Mouse (Mus musculus): ENCODE measurements at regions not wholly inside any gene's neighbourhood (a gene's known extent, or its start where the extent isn't known, plus 50 kb on each side); places are given as distances from the start of the nearest gene placed in this dataset.

- TF ChIP-seq POLR2AphosphoS2 (IDR thresholded peaks at IDR 0.05; ENCODE audit: insufficient read length, low read depth): no peak
- no peak for TF ChIP-seq CEBPB (IDR thresholded peaks at IDR 0.05; ENCODE audit: insufficient read depth, poor library complexity, severe bottlenecking)
- TF ChIP-seq MYOD1 (IDR thresholded peaks at IDR 0.05; ENCODE audit: control insufficient read depth in 1 of 3, insufficient read length in 2 of 3, low read depth in 2 of 3): no peak
- TF ChIP-seq USF1 (IDR thresholded peaks at IDR 0.05; ENCODE audit: low read depth): no peak
- no peak overlapping the region for H3K4me3 ChIP-seq
- H3ac ChIP-seq (ENCODE audit: control insufficient read depth, insufficient read length): no peak overlapping the region
- H3K4me2 ChIP-seq (ENCODE audit: low read depth): no peak overlapping the region
- no peaks in the 10 kb centered on the region for H3K79me2 ChIP-seq (ENCODE audit: control insufficient read depth, insufficient read depth)
- no peaks in the 10 kb centered on the region for H3K36me3 ChIP-seq (ENCODE audit: control insufficient read depth, insufficient read depth)
- peaks cover 5% of the 10 kb centered on the region for H3K27me3 ChIP-seq (ENCODE audit: control insufficient read depth, insufficient read depth, insufficient read length)
Observed at GRCm38 (mm10) chr3:101661184-101661992, 56.9 kb upstream of the Atp1a1 start.

- H3K36me3 ChIP-seq (ENCODE audit: control insufficient read depth, insufficient read depth): no peaks in the 10 kb centered on the region
- H3K27me3 ChIP-seq (ENCODE audit: control insufficient read depth, insufficient read depth, insufficient read length): peaks cover 1% of the 10 kb centered on the region
- no peak for TF ChIP-seq REST (IDR thresholded peaks at IDR 0.05; ENCODE audit: insufficient read depth, insufficient read length)
- no peak for TF ChIP-seq SRF (IDR thresholded peaks at IDR 0.05; ENCODE audit: control insufficient read depth, insufficient read length, low read depth)
- no peak for TF ChIP-seq USF1 (IDR thresholded peaks at IDR 0.05; ENCODE audit: low read depth)
- no peak for TF ChIP-seq POLR2A (IDR thresholded peaks at IDR 0.05; ENCODE audit: insufficient read length, low read depth)
- H3K4me2 ChIP-seq (ENCODE audit: low read depth): no peak overlapping the region
- H3K4me3 ChIP-seq: no peak overlapping the region
- H3ac ChIP-seq (ENCODE audit: control insufficient read depth, insufficient read length): no peak overlapping the region
- H3K79me2 ChIP-seq (ENCODE audit: control insufficient read depth, insufficient read depth): no peaks in the 10 kb centered on the region
Observed at GRCm38 (mm10) chr3:101660635-101661034, 56.2 kb upstream of the Atp1a1 start.

GRCm38 (mm10) chr3:101660176-101660575, 55.7 kb upstream of the Atp1a1 start:
- Histone ChIP-seq H3K79me2 (ENCODE audit: control insufficient read depth, insufficient read depth) (no peaks in the 10 kb centered on the region), H3K27me3 (ENCODE audit: control insufficient read depth, insufficient read depth, insufficient read length) (peaks cover 3% of the 10 kb centered on the region), H3K4me3 (no peak overlapping the region), H3K36me3 (ENCODE audit: control insufficient read depth, insufficient read depth) (no peaks in the 10 kb centered on the region), H3ac (ENCODE audit: control insufficient read depth, insufficient read length) (no peak overlapping the region), H3K4me2 (ENCODE audit: low read depth) (no peak overlapping the region)
- no peak for TF ChIP-seq SRF (IDR thresholded peaks at IDR 0.05; ENCODE audit: control insufficient read depth, insufficient read length, low read depth)
- no peak for TF ChIP-seq POLR2A (IDR thresholded peaks at IDR 0.05; ENCODE audit: insufficient read length, low read depth)
- TF ChIP-seq REST (IDR thresholded peaks at IDR 0.05; ENCODE audit: insufficient read depth, insufficient read length): no peak
- no peak for TF ChIP-seq TCF12 (IDR thresholded peaks at IDR 0.05; ENCODE audit: insufficient read depth, poor library complexity, severe bottlenecking)
- no peak for TF ChIP-seq TCF3 (IDR thresholded peaks at IDR 0.05; ENCODE audit: insufficient read length, low read depth)
- no peak for TF ChIP-seq E2F4 (IDR thresholded peaks at IDR 0.05; ENCODE audit: insufficient read depth)
- TF ChIP-seq USF1 (IDR thresholded peaks at IDR 0.05; ENCODE audit: low read depth): no peak
- no peak for TF ChIP-seq CEBPB (IDR thresholded peaks at IDR 0.05; ENCODE audit: insufficient read depth, poor library complexity, severe bottlenecking)
- TF ChIP-seq MYOD1 (IDR thresholded peaks at IDR 0.05; ENCODE audit: control insufficient read depth in 1 of 3, insufficient read length in 2 of 3, low read depth in 2 of 3): no peak
- no peak for TF ChIP-seq POLR2AphosphoS2 (IDR thresholded peaks at IDR 0.05; ENCODE audit: insufficient read length, low read depth)
- no peak for TF ChIP-seq MAX (IDR thresholded peaks at IDR 0.05; ENCODE audit: low read depth)
- no peak for TF ChIP-seq MYOG (IDR thresholded peaks at IDR 0.05; ENCODE audit: control insufficient read depth in 1 of 3, insufficient read depth in 1 of 3, insufficient read length in 2 of 3, low read depth in 2 of 3)

- Histone ChIP-seq H3ac (ENCODE audit: control insufficient read depth, insufficient read length) (no peak overlapping the region), H3K36me3 (ENCODE audit: control insufficient read depth, insufficient read depth) (no peaks in the 10 kb centered on the region), H3K4me3 (no peak overlapping the region), H3K4me2 (ENCODE audit: low read depth) (no peak overlapping the region), H3K27me3 (ENCODE audit: control insufficient read depth, insufficient read depth, insufficient read length) (peaks cover 8% of the 10 kb centered on the region), H3K79me2 (ENCODE audit: control insufficient read depth, insufficient read depth) (no peaks in the 10 kb centered on the region)
- TF ChIP-seq POLR2AphosphoS2 (IDR thresholded peaks at IDR 0.05; ENCODE audit: insufficient read length, low read depth): no peak
- TF ChIP-seq REST (IDR thresholded peaks at IDR 0.05; ENCODE audit: insufficient read depth, insufficient read length): no peak
- no peak for TF ChIP-seq TCF12 (IDR thresholded peaks at IDR 0.05; ENCODE audit: insufficient read depth, poor library complexity, severe bottlenecking)
- no peak for TF ChIP-seq CEBPB (IDR thresholded peaks at IDR 0.05; ENCODE audit: insufficient read depth, poor library complexity, severe bottlenecking)
- TF ChIP-seq TCF3 (IDR thresholded peaks at IDR 0.05; ENCODE audit: insufficient read length, low read depth): no peak
- TF ChIP-seq POLR2A (IDR thresholded peaks at IDR 0.05; ENCODE audit: insufficient read length, low read depth): no peak
- no peak for TF ChIP-seq MYOD1 (IDR thresholded peaks at IDR 0.05; ENCODE audit: control insufficient read depth in 1 of 3, insufficient read length in 2 of 3, low read depth in 2 of 3)
- TF ChIP-seq MAX (IDR thresholded peaks at IDR 0.05; ENCODE audit: low read depth): no peak
- TF ChIP-seq MYOG (IDR thresholded peaks at IDR 0.05; ENCODE audit: control insufficient read depth in 1 of 3, insufficient read depth in 1 of 3, insufficient read length in 2 of 3, low read depth in 2 of 3): no peak
- no peak for TF ChIP-seq E2F4 (IDR thresholded peaks at IDR 0.05; ENCODE audit: insufficient read depth)
- no peak for TF ChIP-seq SRF (IDR thresholded peaks at IDR 0.05; ENCODE audit: control insufficient read depth, insufficient read length, low read depth)
- no peak for TF ChIP-seq USF1 (IDR thresholded peaks at IDR 0.05; ENCODE audit: low read depth)
Observed at GRCm38 (mm10) chr3:101657979-101658378, 53.5 kb upstream of the Atp1a1 start.

- TF ChIP-seq POLR2AphosphoS2 (IDR thresholded peaks at IDR 0.05; ENCODE audit: insufficient read length, low read depth) (no peak), REST (IDR thresholded peaks at IDR 0.05; ENCODE audit: insufficient read depth, insufficient read length) (no peak), USF1 (IDR thresholded peaks at IDR 0.05; ENCODE audit: low read depth) (no peak), CEBPB (IDR thresholded peaks at IDR 0.05; ENCODE audit: insufficient read depth, poor library complexity, severe bottlenecking) (no peak), SRF (IDR thresholded peaks at IDR 0.05; ENCODE audit: control insufficient read depth, insufficient read length, low read depth) (no peak), MYOG (IDR thresholded peaks at IDR 0.05; ENCODE audit: control insufficient read depth in 1 of 3, insufficient read depth in 1 of 3, insufficient read length in 2 of 3, low read depth in 2 of 3) (no peak), MYOD1 (IDR thresholded peaks at IDR 0.05; ENCODE audit: control insufficient read depth in 1 of 3, insufficient read length in 2 of 3, low read depth in 2 of 3) (no peak)
- no peak overlapping the region for H3K4me3 ChIP-seq
- H3K4me2 ChIP-seq (ENCODE audit: low read depth): no peak overlapping the region
- peaks cover 8% of the 10 kb centered on the region for H3K27me3 ChIP-seq (ENCODE audit: control insufficient read depth, insufficient read depth, insufficient read length)
- H3K79me2 ChIP-seq (ENCODE audit: control insufficient read depth, insufficient read depth): no peaks in the 10 kb centered on the region
- H3ac ChIP-seq (ENCODE audit: control insufficient read depth, insufficient read length): no peak overlapping the region
- no peaks in the 10 kb centered on the region for H3K36me3 ChIP-seq (ENCODE audit: control insufficient read depth, insufficient read depth)
Observed at GRCm38 (mm10) chr3:101654720-101655119, 50.2 kb upstream of the Atp1a1 start.
